Comparison of ENCODE assay signal across 10 mouse cellular contexts in the genomic region with DNA sequence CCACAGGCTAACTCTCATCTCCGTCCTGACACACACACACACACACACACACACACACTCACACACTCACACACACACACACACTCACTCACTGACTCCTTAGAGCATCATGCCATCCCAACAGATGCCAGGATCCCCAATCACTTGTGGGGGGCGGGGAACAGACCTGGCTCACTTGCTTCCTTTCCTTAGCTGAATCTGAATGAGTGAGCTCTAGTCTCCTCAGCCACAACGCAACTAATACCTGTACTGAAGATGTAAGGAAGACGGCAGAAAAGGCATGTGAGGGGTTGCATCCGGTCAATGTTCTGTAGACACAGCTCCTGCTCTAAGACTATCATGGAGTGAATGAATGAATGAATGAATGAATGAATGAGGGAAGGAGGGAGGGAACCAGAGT.
DNase-seq lines count a peak whose midpoint lies in the region; ATAC-seq lines count a peak whose summit lies in the region.
"Had no signal": no experiment of that assay in that cellular context is flagged by ENCODE, and none has a peak within 500 bp of the region (broad histone marks: within the 10 kb centered on the region; RNA-seq: fewer than 3 reads in every experiment).

No protein-coding gene starts in this region.

- peak overlapping the region; percentile 87 for H3K27ac ChIP-seq in heart, embryonic 10.5 days
- H3K27ac ChIP-seq in lung, embryonic 15.5 days = peak overlapping the region; percentile 72
- H3K27ac ChIP-seq in stomach, embryonic 14.5 days (ENCODE audit: low read length) = 0 out of 2 replicates have a peak overlapping the region, but pooled peaks have one; percentile 16
- H3K27ac ChIP-seq: liver, embryonic 13.5 days had no signal

- no peak overlapping the region for H3K4me3 ChIP-seq in heart, embryonic 10.5 days
- no peak overlapping the region for H3K4me3 ChIP-seq in lung, embryonic 15.5 days
- H3K4me3 ChIP-seq in stomach, embryonic 14.5 days (ENCODE audit: low read depth, low read length) = no peak overlapping the region
- H3K4me3 ChIP-seq: liver, embryonic 13.5 days had no signal

- no peaks in the 10 kb centered on the region for H3K27me3 ChIP-seq in heart, embryonic 10.5 days (ENCODE audit: insufficient read depth, poor library complexity, severe bottlenecking)
- H3K27me3 ChIP-seq in lung, embryonic 15.5 days = 0 out of 2 replicates have a peak, but pooled peaks cover 8% of the 10 kb centered on the region
- no peaks in the 10 kb centered on the region for H3K27me3 ChIP-seq in stomach, embryonic 14.5 days (ENCODE audit: control insufficient read depth, insufficient read depth, low read length)
- H3K27me3 ChIP-seq: liver, embryonic 13.5 days had no signal

- no peak overlapping the region for H3K9ac ChIP-seq in lung, embryonic 15.5 days
- no peak overlapping the region for H3K9ac ChIP-seq in stomach, embryonic 14.5 days (replicated peaks; ENCODE audit: low read depth, low read length)
- H3K9ac ChIP-seq: liver, embryonic 13.5 days had no signal

- peak overlapping the region; percentile 46 for H3K4me2 ChIP-seq in lung, embryonic 15.5 days
- no peak overlapping the region; the same call in 1 of the 2 replicates for H3K4me2 ChIP-seq in stomach, embryonic 14.5 days (replicated peaks; ENCODE audit: low read depth, low read length)
- H3K4me2 ChIP-seq: liver, embryonic 13.5 days had no signal

- WGBS in heart, embryonic 10.5 days = 73% methylated on average over 5 of the region's 5 CpGs
- WGBS in lung, embryonic 15.5 days = 54% methylated on average over 5 of the region's 5 CpGs
- 78% methylated on average over 5 of the region's 5 CpGs for WGBS in stomach, embryonic 14.5 days

- peaks cover 46% of the 10 kb centered on the region for H3K4me1 ChIP-seq in heart, embryonic 10.5 days
- H3K4me1 ChIP-seq in lung, embryonic 15.5 days = peaks cover 59% of the 10 kb centered on the region
- H3K4me1 ChIP-seq in stomach, embryonic 14.5 days (ENCODE audit: control insufficient read depth, insufficient read depth, low read length) = peaks cover 19% of the 10 kb centered on the region
- H3K4me1 ChIP-seq: liver, embryonic 13.5 days had no signal

- no peak for DNase-seq in heart, embryonic 10.5 days (ENCODE audit: low spot score)
- no peak for DNase-seq in heart, adult 11 months
- no peak for DNase-seq in lung, postnatal 10 days
- peak; percentile 74 for DNase-seq in induced T-regulatory cell, adult 2 months (ENCODE audit: low read depth)
- no peak for DNase-seq in ovary, postnatal 10 days (ENCODE audit: low spot score)
- DNase-seq: liver, embryonic 13.5 days; spleen, adult 18-20 months had no signal

- no peaks in the 10 kb centered on the region for H3K9me3 ChIP-seq in heart, embryonic 10.5 days
- H3K9me3 ChIP-seq in lung, embryonic 15.5 days = no peaks in the 10 kb centered on the region
- no peaks in the 10 kb centered on the region for H3K9me3 ChIP-seq in stomach, embryonic 14.5 days (ENCODE audit: control insufficient read depth, low read depth, low read length)

- H3K36me3 ChIP-seq in heart, embryonic 10.5 days = no peaks in the 10 kb centered on the region
- H3K36me3 ChIP-seq in lung, embryonic 15.5 days = no peaks in the 10 kb centered on the region
- H3K36me3 ChIP-seq in stomach, embryonic 14.5 days (ENCODE audit: control insufficient read depth, insufficient read depth, low read length) = no peaks in the 10 kb centered on the region
- H3K36me3 ChIP-seq: liver, embryonic 13.5 days had no signal

- no peak for ATAC-seq in lung, embryonic 15.5 days (ENCODE audit: borderline replicate concordance, extremely low read depth, low FRiP score, low TSS enrichment)
- no peak for ATAC-seq in stomach, embryonic 14.5 days (ENCODE audit: insufficient number of reproducible peaks, insufficient read depth, low FRiP score, low read depth)
- ATAC-seq in monocyte, adult 5-6 weeks (replicated peaks; ENCODE audit: insufficient number of reproducible peaks, low FRiP score, low TSS enrichment, poor library complexity, severe bottlenecking) = no peak

Comparison
In these comparisons a context has a peak if more than half of its experiments do, and no peak if none do; other contexts are left out.
1. H3K27ac ChIP-seq: peak in every context shown above with its lines; median percentile 87 in heart, embryonic 10.5 days; 72 in lung, embryonic 15.5 days; 16 in stomach, embryonic 14.5 days.